Comparison of ENCODE assay signal across 25 mouse cellular contexts in genomic region chr5:134050711-134051110, GRCm38 (mm10). TPM values are rescaled to one million over a fixed set of nuclear protein-coding genes. Genes with fewer than 3 reads are reported as not detected.
DNase-seq lines count a peak whose midpoint lies in the region; ATAC-seq lines count a peak whose summit lies in the region.
"Had no signal": no experiment of that assay in that cellular context is flagged by ENCODE, and none has a peak within 500 bp of the region (broad histone marks: within the 10 kb centered on the region; RNA-seq: fewer than 3 reads in every experiment).

No protein-coding gene starts in this region.

- H3K9me3 ChIP-seq in midbrain, embryonic 10.5 days (replicated peaks) = peaks cover 9% of the 10 kb centered on the region
- H3K9me3 ChIP-seq in midbrain, embryonic 13.5 days = no peaks in the 10 kb centered on the region; the same call in 1 of the 2 replicates
- no peaks in the 10 kb centered on the region for H3K9me3 ChIP-seq in neural tube, embryonic 11.5 days (ENCODE audit: control insufficient read depth, low read length)

- no peak overlapping the region for H3K27ac ChIP-seq in midbrain, embryonic 10.5 days (replicated peaks)
- no peak overlapping the region for H3K27ac ChIP-seq in midbrain, embryonic 13.5 days
- H3K27ac ChIP-seq in neural tube, embryonic 11.5 days (ENCODE audit: low read depth, low read length) = no peak overlapping the region
- H3K27ac ChIP-seq: embryonic facial prominence, embryonic 12.5 days; heart, adult 2 months; heart, embryonic 13.5 days; left cerebral cortex, adult 2 months; macrophage had no signal

- no peak overlapping the region for H3K4me3 ChIP-seq in midbrain, embryonic 10.5 days
- H3K4me3 ChIP-seq in midbrain, embryonic 13.5 days (replicated peaks) = no peak overlapping the region
- no peak overlapping the region for H3K4me3 ChIP-seq in neural tube, embryonic 11.5 days (ENCODE audit: low read depth, low read length)
- H3K4me3 ChIP-seq: embryonic facial prominence, embryonic 12.5 days; heart, adult 2 months; heart, embryonic 13.5 days; left cerebral cortex, adult 2 months had no signal

- DNase-seq in midbrain, embryonic 10.5 days (ENCODE audit: low spot score) = peak; percentile 28
- peak; percentile 72 for DNase-seq in embryo, embryonic 10 days (ENCODE audit: low spot score)
- DNase-seq in embryo, embryonic 11.5 days (ENCODE audit: low read depth, low spot score) = peak; percentile 35
- DNase-seq in neural tube, embryonic 11.5 days (ENCODE audit: low spot score) = peak; percentile 23
- DNase-seq in adrenal gland, postnatal 14 days = no peak
- no peak for DNase-seq in thymus, postnatal 36 days
- DNase-seq: adrenal gland, adult 8-10 months; B cell, adult 2 months; cerebellum, adult 8-10 months; cerebellum, postnatal 36 days; gastrocnemius, postnatal 36 days; heart, adult 2 months; heart, postnatal 14 days; left cerebral cortex, postnatal 4 days; right cerebral cortex, postnatal 14 days; spleen, adult 18-20 months had no signal

- H3K4me1 ChIP-seq in midbrain, embryonic 10.5 days = peaks cover 16% of the 10 kb centered on the region
- H3K4me1 ChIP-seq in midbrain, embryonic 13.5 days (replicated peaks) = peaks cover 14% of the 10 kb centered on the region; the same call in 1 of the 2 replicates
- H3K4me1 ChIP-seq in neural tube, embryonic 11.5 days (ENCODE audit: control insufficient read depth, insufficient read depth, low read length) = 0 out of 2 replicates have a peak, but pooled peaks cover 6% of the 10 kb centered on the region
- H3K4me1 ChIP-seq: embryonic facial prominence, embryonic 12.5 days; heart, embryonic 13.5 days had no signal

- no peaks in the 10 kb centered on the region for H3K36me3 ChIP-seq in midbrain, embryonic 10.5 days
- no peaks in the 10 kb centered on the region for H3K36me3 ChIP-seq in midbrain, embryonic 13.5 days
- H3K36me3 ChIP-seq in neural tube, embryonic 11.5 days (ENCODE audit: control insufficient read depth, insufficient read depth, low read length) = no peaks in the 10 kb centered on the region
- H3K36me3 ChIP-seq: embryonic facial prominence, embryonic 12.5 days; G1E; heart, embryonic 13.5 days had no signal

- no peak overlapping the region for H3K9ac ChIP-seq in midbrain, embryonic 13.5 days (replicated peaks)
- H3K9ac ChIP-seq in neural tube, embryonic 11.5 days (ENCODE audit: low read length) = no peak overlapping the region
- H3K9ac ChIP-seq: embryonic facial prominence, embryonic 12.5 days; heart, embryonic 13.5 days had no signal

- no peak for ATAC-seq in midbrain, embryonic 13.5 days
- no peak for ATAC-seq in neural tube, embryonic 11.5 days (ENCODE audit: insufficient read depth, low FRiP score, low TSS enrichment)
- ATAC-seq: intestine, postnatal 0 days; Patski had no signal

- WGBS in midbrain, embryonic 10.5 days = 36% methylated on average over 10 of the region's 10 CpGs
- 20% methylated on average over 10 of the region's 10 CpGs for WGBS in midbrain, embryonic 13.5 days
- 11% methylated on average over 10 of the region's 10 CpGs for WGBS in neural tube, embryonic 11.5 days

- peaks cover 72% of the 10 kb centered on the region for H3K27me3 ChIP-seq in midbrain, embryonic 10.5 days (ENCODE audit: low read depth, poor library complexity, severe bottlenecking)
- H3K27me3 ChIP-seq in midbrain, embryonic 13.5 days = peaks cover 37% of the 10 kb centered on the region
- H3K27me3 ChIP-seq in neural tube, embryonic 11.5 days (ENCODE audit: control insufficient read depth, insufficient read depth, low read length) = no peaks in the 10 kb centered on the region
- H3K27me3 ChIP-seq: embryonic facial prominence, embryonic 12.5 days had no signal

- no peak overlapping the region for H3K4me2 ChIP-seq in midbrain, embryonic 13.5 days (replicated peaks)
- no peak overlapping the region for H3K4me2 ChIP-seq in neural tube, embryonic 11.5 days (ENCODE audit: low read depth)
- H3K4me2 ChIP-seq: embryonic facial prominence, embryonic 12.5 days; heart, embryonic 13.5 days; midbrain, embryonic 11.5 days had no signal

RNA-seq across cellular contexts. Expression of gene Castor2, which starts 48.8 kb away (rescaled TPM):
- polyA plus RNA-seq in midbrain, embryonic 10.5 days (2016; fragmentation: Nextera tagmentation; extraction: Ambion mirVana) = 10.1 and 12.8 TPM in 2 replicates
- polyA plus RNA-seq in midbrain, embryonic 13.5 days (2015; fragmentation: Nextera tagmentation; extraction: Ambion mirVana) = 25.8 and 27.2 TPM in 2 replicates
- 12.5 and 12.6 TPM in 2 replicates for polyA plus RNA-seq in neural tube, embryonic 11.5 days (2014; fragmentation: Nextera tagmentation; extraction: Ambion mirVana)
- 11.2 and 12.9 TPM in 2 replicates for total RNA-seq in adrenal gland, postnatal 14 days (2021)
- polyA plus RNA-seq: G1E had no signal

Comparison
In these comparisons a context has a peak if more than half of its experiments do, and no peak if none do; other contexts are left out.
1. DNase-seq: peak in midbrain, embryonic 10.5 days (single experiment), embryo, embryonic 10 days (single experiment), embryo, embryonic 11.5 days (single experiment) and neural tube, embryonic 11.5 days (single experiment); none in adrenal gland, postnatal 14 days (single experiment) and thymus, postnatal 36 days (0 of 2).